ENCODE assay signal across 17 mouse cellular contexts in genomic region chr3:108094976-108095760, GRCm38 (mm10). TPM values are rescaled to one million over a fixed set of nuclear protein-coding genes. Genes with fewer than 3 reads are reported as not detected.
"Had no signal": no experiment of that assay in that cellular context is flagged by ENCODE, and none has a peak within 500 bp of the region (broad histone marks: within the 10 kb centered on the region; RNA-seq: fewer than 3 reads in every experiment).

No protein-coding gene starts in this region.

- H3K4me1 ChIP-seq: midbrain, embryonic 15.5 days; neural tube, embryonic 13.5 days had no signal

- H3K27me3 ChIP-seq: limb, embryonic 15.5 days; midbrain, embryonic 15.5 days; neural tube, embryonic 13.5 days had no signal

- H3K4me3 ChIP-seq: left cerebral cortex, adult 2 months; limb, embryonic 15.5 days; midbrain, embryonic 15.5 days; neural tube, embryonic 13.5 days had no signal

- H3K4me2 ChIP-seq: limb, embryonic 15.5 days; lung, embryonic 14.5 days; midbrain, embryonic 11.5 days; midbrain, embryonic 15.5 days; neural tube, embryonic 13.5 days had no signal

- ATAC-seq: intestine, embryonic 16.5 days; midbrain, embryonic 15.5 days had no signal

- H3K27ac ChIP-seq: left cerebral cortex, adult 2 months; limb, embryonic 15.5 days; midbrain, embryonic 15.5 days; neural tube, embryonic 13.5 days had no signal

- DNase-seq: kidney, adult 2 months; kidney, postnatal 25 days; lung, embryonic 14.5 days; lung, postnatal 10 days; lung, postnatal 4 days; retina, postnatal 1 day; thymus, postnatal 36 days had no signal

- H3K9me3 ChIP-seq: limb, embryonic 15.5 days; midbrain, embryonic 15.5 days; neural tube, embryonic 13.5 days had no signal

- H3K36me3 ChIP-seq: limb, embryonic 15.5 days; midbrain, embryonic 15.5 days; neural tube, embryonic 13.5 days had no signal

- H3K9ac ChIP-seq: limb, embryonic 15.5 days; lung, embryonic 14.5 days; midbrain, embryonic 15.5 days; neural tube, embryonic 13.5 days had no signal

RNA-seq across cellular contexts. Expression of gene Gnat2, which starts 2.6 kb away (rescaled TPM):
- total RNA-seq: layer of hippocampus, postnatal 25 days; left cerebral cortex, adult 2 months; left cerebral cortex, postnatal 14 days; megakaryocyte, adult 5-6 weeks had no signal

RNA-seq across cellular contexts. Expression of gene Gpr61, which starts 59.5 kb away (rescaled TPM):
- total RNA-seq: megakaryocyte, adult 5-6 weeks had no signal
- polyA plus RNA-seq: kidney, adult 2 months; spleen, adult 2 months had no signal
